Mouse (Mus musculus) limb, embryonic 12.5 days (tissue): Measurements from ENCODE around the gene Cog6. TPM values are rescaled to one million over a fixed set of nuclear protein-coding genes. Genes with fewer than 3 reads are reported as not detected.
A peak's percentile ranks its signal among the peaks of the same experiment; 100 is the strongest.
"Not testable (repeated sequence)": the region's sequence is repeated elsewhere in the genome, so short reads cannot be mapped to it uniquely, and the experiment has no call there.

ENCODE experiments used
- ATAC-seq: fragments of 200-750 bp; cut with Nextera tagmentation; 2 replicates; pipeline ENCODE4 v1.8.0; 2017; ENCODE audit warnings: low read depth, moderate TSS enrichment; ENCODE audit not compliant: insufficient number of reproducible peaks, insufficient read depth, low FRiP score, low TSS enrichment
- H3K27ac ChIP-seq: fragments of 300-500 bp; sonication (generic); 2 replicates; pipeline ENCODE4 v1.5.1; 2016; ENCODE audit warnings: mild to moderate bottlenecking, moderate library complexity
- H3K27me3 ChIP-seq: fragments of 300-500 bp; sonication (generic); 2 replicates; pipeline ENCODE4 v1.6.1; 2016; ENCODE audit warnings: mild to moderate bottlenecking, moderate library complexity
- H3K36me3 ChIP-seq: fragments of 300-500 bp; sonication (generic); 2 replicates; pipeline ENCODE4 v1.6.1; 2016; ENCODE audit warnings: mild to moderate bottlenecking, moderate library complexity
- H3K4me1 ChIP-seq: fragments of 300-500 bp; sonication (generic); replicated peaks from 2 replicates; pipeline ENCODE4 v1.6.1; 2016
- H3K4me2 ChIP-seq: fragments of 300-500 bp; sonication (generic); 2 replicates; pipeline ENCODE4 v1.6.1; 2016; ENCODE audit warnings: mild to moderate bottlenecking, moderate library complexity
- H3K4me3 ChIP-seq: fragments of 300-500 bp; sonication (generic); replicated peaks from 2 replicates; pipeline ENCODE4 v1.5.1; 2016; ENCODE audit warnings: mild to moderate bottlenecking
- H3K9ac ChIP-seq: fragments of 300-500 bp; sonication (generic); replicated peaks from 2 replicates; pipeline ENCODE4 v1.6.1; 2016; ENCODE audit warnings: mild to moderate bottlenecking, moderate library complexity
- H3K9me3 ChIP-seq: fragments of 300-500 bp; sonication (generic); 2 replicates; pipeline ENCODE4 v1.6.1; 2016; ENCODE audit warnings: mild to moderate bottlenecking, moderate library complexity
- WGBS: fragments of 180-500 bp; shearing (Covaris S2); methylation state at CpG from one replicate; pipeline ENCODE4 v1.1.7; 2016; 5-methylcytosine and 5-hydroxymethylcytosine counted together
- polyA plus RNA-seq: library from polyadenylated mRNA; unstranded; fragments of >200 nt; fragmentation: Nextera tagmentation; extraction: Ambion mirVana; gene quantifications from 2 replicates; pipeline ENCODE4 v1.2.1, GENCODE M21; 2016

Cog6 gene
- polyA plus RNA-seq, 1 experiment from 2014 or later = 51.5 TPM

GRCm38 (mm10) chr3:52994666-52995065 lies 22.4 kb downstream of the Cog6 start:
- no peak overlapping the region for H3K4me2 ChIP-seq
- H3K4me1 ChIP-seq = peaks cover 5% of the 10 kb centered on the region; the same call in 1 of the 2 replicates
- no peak overlapping the region for H3K27ac ChIP-seq
- no peaks in the 10 kb centered on the region for H3K27me3 ChIP-seq
- peaks cover 64% of the 10 kb centered on the region for H3K36me3 ChIP-seq
- WGBS = 71% methylated on average over 5 of the region's 5 CpGs
- H3K4me3 ChIP-seq = no peak overlapping the region
- ATAC-seq = no peak
- H3K9ac ChIP-seq = no peak overlapping the region
- no peaks in the 10 kb centered on the region for H3K9me3 ChIP-seq

GRCm38 (mm10) chr3:52993296-52993695 lies 23.7 kb downstream of the Cog6 start:
- H3K36me3 ChIP-seq = peaks cover 72% of the 10 kb centered on the region
- ATAC-seq = no peak
- no peaks in the 10 kb centered on the region for H3K9me3 ChIP-seq
- no peaks in the 10 kb centered on the region for H3K4me1 ChIP-seq
- 90% methylated on average over 10 of the region's 10 CpGs for WGBS
- no peak overlapping the region for H3K9ac ChIP-seq
- H3K4me3 ChIP-seq = no peak overlapping the region
- no peaks in the 10 kb centered on the region for H3K27me3 ChIP-seq
- H3K4me2 ChIP-seq = no peak overlapping the region
- H3K27ac ChIP-seq = no peak overlapping the region

GRCm38 (mm10) chr3:52990041-52990737 lies 26.8 kb downstream of the Cog6 start:
- no peaks in the 10 kb centered on the region for H3K27me3 ChIP-seq
- H3K4me3 ChIP-seq = no peak overlapping the region
- H3K4me2 ChIP-seq = no peak overlapping the region
- 48% methylated on average over 18 of the region's 18 CpGs for WGBS
- ATAC-seq = no peak
- no peaks in the 10 kb centered on the region for H3K4me1 ChIP-seq
- H3K27ac ChIP-seq = no peak overlapping the region
- 0 out of 2 replicates have a peak, but pooled peaks cover 2% of the 10 kb centered on the region for H3K9me3 ChIP-seq
- no peak overlapping the region for H3K9ac ChIP-seq
- peaks cover 79% of the 10 kb centered on the region for H3K36me3 ChIP-seq

GRCm38 (mm10) chr3:52985508-52985941 lies 31.5 kb downstream of the Cog6 start:
- not testable (repeated sequence) for H3K27me3 ChIP-seq, H3K9me3 ChIP-seq, ATAC-seq, H3K9ac ChIP-seq, H3K4me1 ChIP-seq, H3K4me2 ChIP-seq, H3K4me3 ChIP-seq, H3K27ac ChIP-seq
- 50% methylated on average over 7 of the region's 7 CpGs for WGBS
- peaks cover 72% of the 10 kb centered on the region for H3K36me3 ChIP-seq

- peaks cover 57% of the 10 kb centered on the region for H3K36me3 ChIP-seq
- 90% methylated on average over 3 of the region's 3 CpGs for WGBS
- ATAC-seq = no peak
Observed at GRCm38 (mm10) chr3:52983772-52984171, 33.3 kb downstream of the Cog6 start.

GRCm38 (mm10) chr3:52982993-52983392 lies 34.0 kb downstream of the Cog6 start:
- no peak for ATAC-seq
- H3K36me3 ChIP-seq = peaks cover 50% of the 10 kb centered on the region
- WGBS = 90% methylated on average over 10 of the region's 10 CpGs

More at GRCm38 (mm10) chr3:52983772-52984171, 33.3 kb downstream of the Cog6 start:
- H3K4me1 ChIP-seq = peaks cover 4% of the 10 kb centered on the region; the same call in 1 of the 2 replicates
- no peak overlapping the region for H3K9ac ChIP-seq
- H3K4me3 ChIP-seq = no peak overlapping the region
- 0 out of 2 replicates have a peak, but pooled peaks cover 2% of the 10 kb centered on the region for H3K9me3 ChIP-seq
- no peak overlapping the region for H3K27ac ChIP-seq
- H3K4me2 ChIP-seq = no peak overlapping the region
- no peaks in the 10 kb centered on the region for H3K27me3 ChIP-seq

GRCm38 (mm10) chr3:52974674-52975556 lies 42.1 kb downstream of the Cog6 start:
- Histone ChIP-seq H3K27me3 (no peaks in the 10 kb centered on the region; the same call in 1 of the 2 replicates), H3K4me3 (no peak overlapping the region), H3K4me2 (no peak overlapping the region), H3K27ac (no peak overlapping the region), H3K9me3 (no peaks in the 10 kb centered on the region), H3K36me3 (no peaks in the 10 kb centered on the region), H3K9ac (no peak overlapping the region), H3K4me1 (peaks cover 7% of the 10 kb centered on the region; the same call in 1 of the 2 replicates)
- 0 out of 2 replicates have a peak, but pooled peaks have one; percentile 20 for ATAC-seq
- 54% methylated on average over 15 of the region's 15 CpGs for WGBS

More at GRCm38 (mm10) chr3:52982993-52983392, 34.0 kb downstream of the Cog6 start:
- Histone ChIP-seq H3K9me3 (0 out of 2 replicates have a peak, but pooled peaks cover 2% of the 10 kb centered on the region), H3K27me3 (no peaks in the 10 kb centered on the region), H3K9ac (no peak overlapping the region), H3K27ac (no peak overlapping the region), H3K4me2 (no peak overlapping the region), H3K4me3 (no peak overlapping the region), H3K4me1 (peaks cover 4% of the 10 kb centered on the region; the same call in 1 of the 2 replicates)

- no peak for ATAC-seq
- H3K27me3 ChIP-seq = no peaks in the 10 kb centered on the region; the same call in 1 of the 2 replicates
- WGBS = 70% methylated on average over 7 of the region's 7 CpGs
- no peaks in the 10 kb centered on the region for H3K36me3 ChIP-seq
- peaks cover 11% of the 10 kb centered on the region; the same call in 1 of the 2 replicates for H3K4me1 ChIP-seq
- no peak overlapping the region for H3K27ac ChIP-seq
- no peak overlapping the region for H3K4me3 ChIP-seq
- H3K4me2 ChIP-seq = no peak overlapping the region
- no peak overlapping the region for H3K9ac ChIP-seq
- H3K9me3 ChIP-seq = no peaks in the 10 kb centered on the region
Observed at GRCm38 (mm10) chr3:52972916-52973315, 44.1 kb downstream of the Cog6 start.

GRCm38 (mm10) chr3:52967046-52967445 lies 50.0 kb downstream of the Cog6 start:
- H3K4me2 ChIP-seq = no peak overlapping the region
- no peak overlapping the region for H3K27ac ChIP-seq
- no peak overlapping the region for H3K9ac ChIP-seq
- no peaks in the 10 kb centered on the region for H3K9me3 ChIP-seq
- no peaks in the 10 kb centered on the region for H3K36me3 ChIP-seq
- H3K4me3 ChIP-seq = no peak overlapping the region
- 73% methylated on average over 5 of the region's 5 CpGs for WGBS
- no peak for ATAC-seq
- H3K4me1 ChIP-seq = peaks cover 17% of the 10 kb centered on the region
- no peaks in the 10 kb centered on the region for H3K27me3 ChIP-seq

GRCm38 (mm10) chr3:52964206-52964605 lies 52.8 kb downstream of the Cog6 start:
- Histone ChIP-seq H3K9ac (no peak overlapping the region), H3K27me3 (no peaks in the 10 kb centered on the region), H3K4me2 (no peak overlapping the region), H3K4me1 (peaks cover 13% of the 10 kb centered on the region), H3K36me3 (no peaks in the 10 kb centered on the region), H3K27ac (no peak overlapping the region), H3K9me3 (peaks cover 5% of the 10 kb centered on the region; the same call in 1 of the 2 replicates), H3K4me3 (no peak overlapping the region)
- WGBS = 75% methylated on average over 7 of the region's 7 CpGs
- no peak for ATAC-seq

GRCm38 (mm10) chr3:52963441-52963840 lies 53.6 kb downstream of the Cog6 start:
- Histone ChIP-seq H3K27ac (no peak overlapping the region), H3K4me3 (no peak overlapping the region), H3K36me3 (no peaks in the 10 kb centered on the region), H3K9ac (no peak overlapping the region), H3K4me1 (peaks cover 13% of the 10 kb centered on the region), H3K4me2 (peak overlapping the region; percentile 21; the same call in 1 of the 2 replicates), H3K27me3 (no peaks in the 10 kb centered on the region), H3K9me3 (peaks cover 5% of the 10 kb centered on the region; the same call in 1 of the 2 replicates)
- no peak for ATAC-seq
- WGBS = 52% methylated on average over 8 of the region's 8 CpGs
